Mouse (Mus musculus) 3T3-L1 (cell line): Measurements from ENCODE around the gene Lgr6.

ENCODE experiments used
- DNase-seq: peaks from one replicate; pipeline ENCODE4 v3.0.0-alpha.2; 2015; ENCODE audit warnings: low read depth, low spot score

Lgr6 gene

DNA sequence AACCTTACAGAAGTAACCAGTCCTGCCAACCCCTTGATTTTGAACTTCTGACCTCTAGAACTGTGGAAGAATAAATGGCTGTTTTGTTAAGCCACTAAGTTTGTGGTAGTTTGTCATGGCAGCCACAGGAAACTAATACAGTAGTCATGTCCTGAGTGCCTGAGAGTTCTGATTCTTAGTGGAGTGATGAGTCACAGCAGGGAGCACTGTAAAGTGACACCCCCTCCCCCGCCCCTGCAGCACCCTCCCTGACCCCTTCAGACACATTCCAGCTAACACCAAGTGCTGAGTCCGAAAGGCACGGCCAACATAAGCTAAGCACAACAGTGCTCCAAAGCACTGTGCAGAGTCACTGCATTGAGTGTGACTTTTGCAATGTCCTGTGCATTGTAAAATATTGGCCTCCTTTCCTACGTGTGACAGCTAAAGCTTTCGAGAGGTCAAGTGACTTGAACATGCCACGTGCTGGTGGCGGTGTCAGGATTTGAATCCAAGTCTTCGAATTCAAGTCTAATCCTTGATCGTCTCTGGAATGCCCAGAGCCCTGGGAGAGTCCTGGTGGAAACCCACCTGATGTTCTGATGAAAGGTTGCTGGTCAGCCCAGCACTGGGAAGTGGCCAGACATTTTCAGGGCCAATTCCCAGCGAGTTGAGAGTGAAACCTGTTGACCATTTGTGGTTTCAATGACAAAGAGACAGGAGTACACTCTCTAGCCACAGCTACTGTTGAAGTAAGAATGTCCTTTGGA lies 88.0 kb downstream of the Lgr6 start:
- DNase-seq: peak; percentile 93

DNA sequence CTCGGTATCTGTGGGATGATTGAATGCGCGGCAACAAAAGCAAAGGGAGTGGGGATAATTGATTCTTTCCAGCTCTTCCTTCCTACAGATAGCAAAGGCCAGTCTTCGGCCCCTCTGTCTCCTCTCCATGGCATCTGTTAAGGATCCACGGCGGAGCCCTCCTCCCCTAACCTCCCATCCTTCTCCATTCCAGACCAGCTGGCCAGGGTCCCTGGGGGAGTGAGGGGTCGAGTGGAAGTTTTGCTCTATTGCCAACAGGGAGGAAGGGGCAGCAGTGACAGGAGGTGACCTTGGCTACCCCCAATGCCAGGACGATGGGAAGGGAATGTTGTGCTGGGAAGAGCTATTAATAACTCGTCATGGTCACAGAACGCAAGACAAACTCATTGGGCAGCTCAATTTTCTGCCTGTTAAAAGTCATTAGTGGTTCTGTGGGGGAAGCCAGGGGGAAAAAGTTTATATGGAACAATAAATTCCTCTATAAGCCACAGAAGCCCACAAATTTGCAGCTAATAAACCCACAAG lies 90.1 kb downstream of the Lgr6 start:
- no peak for DNase-seq

DNA sequence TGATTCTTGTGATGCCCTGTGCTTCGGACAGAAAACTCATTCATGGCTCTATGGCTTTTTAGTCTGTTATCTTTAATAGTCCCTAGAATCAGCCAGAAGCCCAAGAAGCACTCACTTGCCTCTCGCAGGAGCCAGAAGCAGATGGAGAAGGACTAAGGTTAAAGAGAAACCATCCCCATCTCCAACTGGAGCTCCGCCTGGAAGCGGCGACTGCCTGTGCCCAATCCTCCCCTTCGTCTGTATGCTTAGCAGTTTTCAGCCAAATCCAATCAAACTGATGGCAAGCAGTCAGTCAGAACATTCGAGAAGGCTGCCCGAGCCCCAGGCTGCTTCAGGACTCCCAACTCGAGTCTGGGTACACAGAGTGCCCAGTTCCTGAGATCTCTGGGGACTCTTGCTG lies 92.6 kb downstream of the Lgr6 start:
- DNase-seq: no peak

DNA sequence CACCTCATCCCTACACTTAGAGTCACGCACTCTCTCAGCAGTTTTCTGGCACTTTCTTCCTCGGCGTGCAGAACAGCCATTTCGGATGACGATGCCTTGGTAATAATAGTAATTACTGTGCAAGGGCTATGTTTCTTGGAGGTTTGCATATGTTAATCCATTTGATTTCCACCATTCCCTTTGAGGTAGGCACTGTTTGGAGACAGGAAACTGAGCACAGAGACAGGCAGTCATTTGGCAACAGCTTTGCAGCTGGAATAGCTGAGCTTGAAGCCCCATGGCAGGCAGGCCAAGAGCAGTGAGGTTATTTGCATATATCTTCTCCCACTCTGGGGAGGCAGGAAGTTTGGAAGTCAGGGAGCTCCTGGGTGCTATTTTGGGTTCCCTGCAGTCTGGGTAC lies 93.2 kb downstream of the Lgr6 start:
- DNase-seq: no peak

DNA sequence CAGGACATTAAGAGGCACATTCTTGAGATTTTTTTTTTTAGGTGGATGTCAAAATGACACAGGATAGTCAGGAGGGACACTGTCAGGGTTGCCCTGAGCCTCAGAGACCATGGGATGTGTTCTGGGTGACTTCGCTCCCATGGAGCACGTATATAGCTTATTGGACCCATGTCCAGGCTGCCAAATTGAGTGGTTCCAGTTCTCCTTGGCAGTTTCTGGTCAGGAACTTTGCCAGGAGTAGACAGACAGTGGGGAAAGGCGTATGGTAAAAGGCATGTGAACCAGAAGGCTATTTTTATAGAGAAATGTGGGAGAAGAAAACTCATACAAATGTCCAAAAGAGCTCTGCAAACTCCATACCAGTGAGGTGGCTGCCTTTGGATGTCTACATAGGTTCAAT lies 95.2 kb downstream of the Lgr6 start:
- no peak for DNase-seq

DNA sequence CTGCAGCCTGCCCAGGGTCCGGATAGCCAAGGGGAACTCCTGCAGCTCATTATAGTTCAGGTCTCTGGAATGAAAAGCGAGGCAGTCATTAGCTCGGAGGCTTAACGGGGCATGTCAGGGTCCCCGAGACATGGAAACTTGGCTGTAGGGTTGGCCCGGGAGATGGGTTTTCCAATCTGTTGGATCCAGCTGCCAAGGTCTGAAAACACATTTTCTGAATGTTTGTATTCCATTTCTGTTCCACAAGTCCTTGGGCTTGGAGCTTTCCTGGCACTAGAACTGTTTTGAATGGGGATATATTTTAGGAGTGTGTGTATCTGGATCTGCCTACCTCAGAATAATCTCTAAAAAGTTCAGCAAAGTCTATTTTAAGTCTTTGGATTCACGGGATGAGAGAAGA lies 99.4 kb downstream of the Lgr6 start:
- DNase-seq: no peak

DNA sequence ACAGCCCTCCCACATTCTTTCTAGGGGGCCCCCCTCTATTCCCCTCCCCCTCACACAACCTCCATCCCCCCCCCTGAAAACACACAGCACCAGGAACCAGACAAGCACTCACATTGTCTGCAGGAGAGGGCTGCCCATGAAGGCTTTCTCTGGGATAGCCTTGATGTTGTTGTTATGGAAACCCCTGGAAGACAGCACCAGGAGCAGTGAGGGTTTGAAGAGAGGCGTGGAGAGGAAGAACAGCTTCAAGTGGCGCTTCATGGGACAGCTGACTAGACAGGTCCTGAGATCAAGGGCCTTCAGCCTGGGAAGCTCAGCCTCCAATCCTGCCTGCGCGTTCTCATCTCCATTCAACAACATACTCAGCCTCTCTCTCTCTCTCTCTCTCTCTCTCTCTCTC lies 101.7 kb downstream of the Lgr6 start:
- DNase-seq: no peak

DNA sequence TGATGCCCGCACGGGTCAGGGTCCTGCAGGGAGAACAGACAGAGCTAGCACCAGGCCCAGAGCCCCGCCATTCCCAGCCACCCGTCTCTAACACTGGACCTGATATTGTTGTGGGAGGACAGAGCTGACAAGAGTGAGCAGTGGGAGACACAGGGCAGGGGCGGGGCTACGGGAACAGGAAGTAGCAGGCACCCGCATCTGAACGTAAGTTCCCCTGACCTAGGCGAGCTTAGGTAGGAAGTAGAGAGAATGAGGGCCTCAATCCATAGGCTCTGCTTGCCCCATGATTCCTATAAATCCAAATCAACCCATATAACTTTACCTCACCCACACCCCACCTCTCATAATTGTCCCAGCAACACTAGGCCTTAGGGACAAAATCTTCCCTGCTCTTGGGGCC lies 104.5 kb downstream of the Lgr6 start:
- DNase-seq: no peak

DNA sequence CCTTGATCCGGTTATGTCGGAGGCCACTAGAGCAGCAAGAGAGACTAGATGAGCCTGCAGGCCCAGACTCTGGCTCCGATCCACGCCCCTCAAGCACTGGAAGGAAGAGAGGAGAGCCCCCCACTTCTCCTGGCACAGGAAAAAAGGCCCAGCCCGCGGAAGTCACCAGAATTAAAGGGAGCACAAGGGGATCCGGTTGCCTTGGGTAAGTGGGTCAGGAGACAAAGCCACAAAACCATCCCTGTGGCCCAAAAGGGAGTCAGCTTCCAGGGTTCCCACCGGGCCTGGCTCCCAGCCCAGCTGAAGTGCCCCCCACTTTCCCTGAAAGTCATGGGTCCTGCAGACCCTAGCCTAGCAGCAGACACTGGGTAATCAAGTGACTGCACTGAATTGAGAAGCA lies 106.8 kb downstream of the Lgr6 start:
- DNase-seq: no peak

DNA sequence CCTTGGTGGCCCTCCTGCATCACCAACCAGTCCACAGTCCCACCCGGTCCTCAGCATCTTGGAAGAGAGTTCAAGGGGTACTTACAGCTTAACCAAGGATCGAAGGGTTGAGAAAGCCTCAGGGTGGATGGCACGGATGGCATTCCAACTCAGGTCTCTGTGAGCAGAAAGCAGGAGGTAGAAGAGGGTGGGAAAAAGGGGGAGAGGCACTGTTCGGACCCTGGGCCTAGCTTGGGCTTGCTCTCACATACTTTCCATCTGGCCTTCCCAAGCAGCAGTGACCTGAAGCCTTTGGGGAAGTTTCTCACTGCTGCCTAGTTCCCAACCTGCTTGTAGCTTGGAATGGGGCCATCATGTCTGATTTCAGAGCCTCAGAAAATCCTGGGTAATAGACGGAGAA lies 107.5 kb downstream of the Lgr6 start:
- no peak for DNase-seq

DNA sequence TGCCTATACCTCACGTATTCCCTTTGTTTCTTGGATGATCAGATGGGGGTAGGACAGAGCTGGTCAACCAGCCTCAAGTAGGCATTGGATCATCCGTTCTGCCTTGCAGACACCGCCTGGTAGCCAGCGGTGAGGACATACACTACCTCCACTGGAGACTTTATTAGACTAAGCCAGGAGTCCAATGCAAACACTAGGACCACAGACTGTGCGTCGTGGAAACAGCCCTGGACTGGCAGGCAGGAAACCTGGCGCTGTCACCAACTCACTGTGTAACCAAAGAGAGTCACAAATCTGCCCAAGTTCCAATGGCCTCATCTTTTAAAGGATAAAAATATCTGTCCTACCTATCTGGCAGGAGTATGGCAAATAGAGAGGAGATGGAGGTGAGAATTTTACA lies 108.6 kb downstream of the Lgr6 start:
- DNase-seq: no peak

DNA sequence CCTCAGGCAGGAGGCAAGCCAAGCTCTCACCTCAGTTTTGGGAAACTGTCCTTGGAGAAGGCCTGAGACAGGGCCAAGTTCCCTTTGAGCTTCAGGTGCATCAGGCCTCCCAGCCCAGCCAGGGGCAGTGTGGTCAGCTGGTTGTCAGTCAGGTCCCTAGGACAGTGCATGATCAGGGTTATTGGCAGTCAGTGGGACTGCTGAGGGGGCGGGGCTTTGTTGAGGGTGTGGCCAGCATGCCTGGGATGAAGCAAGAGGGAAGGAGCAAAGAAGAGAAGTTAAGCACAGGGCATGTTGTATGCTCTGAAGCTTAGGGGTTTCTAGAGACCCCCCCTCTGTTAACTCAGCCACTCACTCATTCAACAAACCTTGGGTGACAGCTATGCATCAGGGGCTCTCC lies 109.1 kb downstream of the Lgr6 start:
- DNase-seq: peak; percentile 37

DNA sequence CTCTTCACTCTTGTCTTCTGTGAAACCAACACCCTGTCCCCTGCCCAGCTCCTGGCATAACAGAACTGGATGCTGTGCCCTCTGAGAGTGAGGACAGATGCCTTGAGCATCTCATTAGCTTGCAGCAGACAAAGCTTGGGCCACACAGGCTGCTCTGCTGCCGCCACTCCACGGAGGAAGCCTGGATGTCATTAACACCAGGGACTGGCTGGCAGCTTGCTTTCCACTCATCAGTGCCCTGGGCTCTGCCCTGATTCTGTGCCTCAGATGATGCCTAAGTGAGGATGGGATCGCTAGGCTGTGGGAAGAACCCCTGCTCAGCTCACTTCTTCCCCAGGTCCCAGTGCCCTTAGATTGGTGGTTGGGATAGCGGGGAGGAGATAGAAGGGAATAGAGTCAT lies 109.6 kb downstream of the Lgr6 start:
- DNase-seq: no peak

DNA sequence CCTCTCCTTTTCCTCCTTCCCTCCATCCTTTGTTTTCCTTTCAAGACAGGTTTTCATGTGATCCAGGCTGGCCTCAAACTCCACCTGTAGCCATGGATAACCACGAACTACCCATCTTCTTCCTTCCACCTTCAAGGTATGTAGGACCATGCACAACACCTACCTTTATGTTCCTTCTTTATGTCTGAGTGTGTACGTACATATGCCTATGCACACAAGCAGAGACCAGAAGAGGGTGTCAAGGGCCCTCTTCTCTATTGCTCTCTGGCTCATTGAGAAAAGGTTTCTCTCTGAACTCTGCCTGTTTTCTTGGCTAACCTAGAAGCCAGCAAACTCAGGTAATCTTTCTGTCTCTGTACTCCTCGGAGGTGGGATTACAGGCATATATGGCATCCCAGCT lies 110.3 kb downstream of the Lgr6 start:
- no peak for DNase-seq

DNA sequence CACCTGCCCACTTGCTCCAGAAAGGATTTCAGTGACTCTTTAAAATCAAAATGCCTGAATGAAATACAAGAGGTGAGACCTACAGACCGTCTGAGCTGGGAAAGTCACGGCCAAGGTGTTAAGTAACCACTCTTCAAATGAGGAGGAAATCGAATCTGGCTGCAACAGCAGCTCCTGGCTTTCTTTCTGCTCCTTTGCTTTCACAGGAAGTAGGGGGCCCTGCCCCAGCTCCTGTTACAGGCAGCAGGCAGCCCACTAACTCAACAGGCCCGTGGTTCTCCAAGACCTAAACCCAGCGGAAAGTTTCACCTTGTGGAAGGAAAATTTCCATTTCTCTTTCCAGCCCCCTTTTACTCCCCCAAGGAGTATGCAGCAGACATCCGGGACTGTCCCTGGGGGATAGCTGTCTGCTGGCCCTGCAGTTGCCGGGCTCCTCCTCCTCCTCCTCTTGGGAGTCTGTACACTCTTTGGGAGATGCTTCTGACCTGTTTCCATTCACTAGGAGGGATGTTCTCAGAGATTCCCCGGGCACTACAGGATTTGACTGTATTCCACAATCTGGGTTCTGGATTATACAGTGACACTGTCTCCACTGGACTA lies 112.9 kb downstream of the Lgr6 start:
- DNase-seq: peak; percentile 41

DNA sequence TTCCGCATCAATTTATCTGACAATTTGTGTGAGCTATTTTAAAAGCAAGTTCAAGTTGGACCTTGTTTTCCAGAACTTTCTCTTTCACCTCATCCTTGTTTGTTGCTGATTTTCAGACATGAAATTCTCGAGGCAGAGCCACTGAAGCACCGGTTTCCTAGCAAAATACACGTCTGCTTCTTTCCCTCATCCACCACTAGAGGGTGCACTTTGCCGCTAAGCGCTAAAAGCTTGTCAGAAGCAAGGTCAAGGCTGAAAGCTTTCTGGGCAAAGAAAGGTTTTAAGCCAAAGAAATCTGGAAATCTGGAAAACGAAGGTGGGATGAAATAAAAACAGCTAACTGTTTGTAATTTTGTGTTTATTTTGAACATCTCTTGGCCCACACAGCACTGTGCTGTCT lies 115.7 kb downstream of the Lgr6 start:
- DNase-seq: peak; percentile 93

DNA sequence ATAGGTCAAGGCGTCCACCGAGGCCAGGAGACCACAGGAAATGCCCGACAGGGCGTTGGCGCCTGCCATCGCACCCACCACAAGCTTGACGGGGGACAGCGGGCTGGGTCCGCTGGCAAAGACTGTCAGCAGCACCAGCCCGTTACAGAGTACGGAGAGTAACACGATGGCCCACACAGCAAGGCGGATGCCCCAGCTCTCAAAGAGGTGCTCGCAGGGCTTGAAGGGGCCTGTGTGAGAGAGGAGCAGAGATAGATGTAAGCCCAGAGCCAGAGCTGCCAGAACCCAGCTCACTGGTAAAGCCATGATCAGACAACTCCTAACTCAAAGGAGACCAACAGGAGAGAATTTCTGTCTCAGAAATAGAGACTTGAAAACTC lies 117.1 kb downstream of the Lgr6 start:
- no peak for DNase-seq

DNA sequence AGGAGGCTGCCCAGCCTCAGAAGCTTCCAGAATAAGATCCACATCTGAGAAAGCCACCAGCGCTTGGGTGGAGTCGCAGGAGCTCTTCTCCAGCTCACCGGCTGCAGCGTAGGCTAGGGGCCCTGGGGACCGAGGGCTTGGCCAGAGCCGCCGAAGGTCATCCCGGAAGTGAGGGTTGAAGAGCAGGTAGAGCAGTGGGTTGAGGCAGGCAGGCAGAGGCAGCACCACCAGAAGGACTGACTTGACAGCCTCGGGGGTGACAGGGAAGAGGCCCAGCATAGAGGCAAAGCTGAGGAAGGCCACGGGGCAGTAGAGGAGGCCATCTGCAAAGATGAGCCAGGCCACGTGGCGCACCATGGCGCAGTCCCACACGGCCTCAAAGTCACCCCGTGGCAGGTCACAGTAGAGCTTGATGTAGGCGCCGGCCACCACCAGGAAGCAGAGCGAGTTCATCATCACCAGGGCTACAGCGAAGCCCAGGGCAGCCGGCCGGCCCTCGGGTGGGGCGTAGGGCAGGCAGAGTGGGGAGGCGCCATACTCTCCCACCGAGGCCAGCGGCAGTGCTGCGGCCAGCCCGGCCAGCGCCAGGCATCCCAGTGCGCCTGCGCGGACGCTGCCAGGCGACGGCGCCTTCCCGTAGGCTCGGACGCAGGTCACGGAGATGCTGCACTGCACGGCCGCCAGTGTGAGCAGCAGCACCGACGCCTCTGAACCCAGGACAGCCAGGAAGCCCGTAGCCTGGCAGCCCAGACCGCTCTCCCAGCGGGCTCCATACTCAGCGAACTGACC lies 117.7 kb downstream of the Lgr6 start:
- DNase-seq: no peak

DNA sequence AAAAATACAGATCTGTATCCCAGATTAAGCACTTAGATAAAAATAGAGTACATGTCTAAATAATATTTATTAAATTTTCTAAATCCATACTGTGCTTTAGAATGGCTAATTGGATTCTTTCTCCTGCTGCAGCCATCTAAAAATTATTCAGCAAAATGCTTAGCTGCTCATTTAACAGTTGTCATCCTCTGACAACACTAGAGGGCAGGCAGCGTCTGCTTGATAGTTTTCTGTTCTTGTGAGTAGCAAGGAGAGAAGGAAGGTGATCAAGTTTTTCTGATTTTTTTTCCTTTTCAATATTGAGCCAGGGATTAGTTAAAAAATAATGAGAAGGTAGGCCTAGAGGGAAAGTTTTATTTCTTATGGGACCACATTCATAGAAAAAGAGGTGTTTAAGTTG lies 132.2 kb downstream of the Lgr6 start:
- DNase-seq: peak; percentile 60

DNA sequence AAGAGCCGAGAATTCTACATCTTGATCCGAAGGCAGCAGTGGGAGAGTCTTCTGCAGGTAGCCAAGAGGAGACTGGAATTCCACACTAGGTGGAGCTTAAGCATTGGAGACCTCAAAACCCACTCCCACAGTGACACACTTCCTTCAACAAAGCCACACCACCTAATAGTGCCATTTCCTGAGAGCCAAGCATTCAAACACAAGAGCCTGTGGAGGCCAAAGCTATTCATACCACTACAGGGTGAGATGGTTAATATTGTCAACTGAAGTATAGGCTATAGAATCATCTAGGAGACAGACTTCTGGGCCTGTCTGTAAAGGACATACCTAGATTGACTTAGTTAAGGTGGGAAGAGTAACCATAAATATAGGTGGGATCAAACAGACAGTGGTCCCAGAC lies 139.6 kb downstream of the Lgr6 start:
- no peak for DNase-seq

DNA sequence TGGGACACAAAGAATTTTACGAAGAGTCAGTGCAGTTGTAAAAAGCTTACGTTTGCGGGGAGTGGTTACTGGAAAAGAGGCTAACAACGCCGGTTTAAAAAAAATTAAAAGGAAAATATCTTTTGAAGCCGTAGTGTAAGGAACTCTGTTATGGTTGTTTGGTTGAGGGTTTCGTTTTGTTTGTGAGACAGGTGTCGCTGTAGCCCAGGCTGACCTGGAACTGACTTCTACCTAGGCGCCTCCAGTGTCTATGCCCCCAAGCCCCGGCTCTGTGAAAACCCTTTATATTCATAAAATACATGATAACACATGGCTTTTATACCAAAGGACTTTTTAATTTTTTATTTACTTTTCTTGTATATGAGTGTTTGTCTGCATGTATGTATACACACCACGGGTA lies 142.3 kb downstream of the Lgr6 start:
- peak; percentile 27 for DNase-seq

DNA sequence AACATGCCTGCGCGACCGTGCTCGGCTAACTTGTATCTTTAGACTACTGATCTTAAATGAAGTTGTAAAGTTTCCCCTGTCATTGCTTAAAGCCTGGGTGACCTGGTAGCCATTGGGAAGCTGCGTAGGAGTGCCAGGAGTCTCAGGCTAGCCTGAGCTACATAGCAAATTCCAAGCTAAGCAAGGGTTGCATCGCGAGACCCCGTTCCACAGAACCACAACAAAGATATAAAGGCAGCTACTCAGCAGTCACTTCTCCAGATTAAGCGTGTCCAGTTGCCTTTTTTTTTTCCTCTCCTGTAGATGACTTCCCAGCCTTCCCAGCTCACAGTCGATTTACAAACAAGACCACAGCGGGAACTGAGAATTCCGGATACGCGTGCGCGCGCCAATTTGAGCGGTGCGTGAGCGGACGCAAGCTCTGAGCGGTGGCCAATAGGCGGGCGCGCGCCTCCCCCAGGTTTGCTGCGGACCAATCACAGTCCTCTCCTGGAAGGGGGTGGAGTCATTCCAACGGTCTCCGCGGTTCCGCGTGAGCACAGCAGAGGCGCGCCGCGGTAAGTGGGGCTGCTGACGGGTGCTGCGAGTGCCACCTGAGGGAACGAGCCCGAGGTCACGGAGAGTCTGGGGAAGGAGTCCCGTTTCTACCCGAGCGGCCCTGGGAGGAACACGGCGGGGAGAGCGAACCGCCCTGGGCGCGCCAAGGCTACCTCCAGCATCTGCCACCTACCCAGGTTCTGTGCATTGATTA lies 142.8 kb downstream of the Lgr6 start, which contains the start of gene Ube2t:
TSS of gene Ube2t (plus strand) at position 513 of the 751 bp plus-strand sequence.
- peak; percentile 93 for DNase-seq
